Mouse (Mus musculus) heart, embryonic 16.5 days (tissue): ENCODE measurements at regions not wholly inside any gene's neighbourhood (a gene's known extent, or its start where the extent isn't known, plus 50 kb on each side); places are given as distances from the start of the nearest gene placed in this dataset.

Experiments
- ATAC-seq: fragments of 200-750 bp; cut with Nextera tagmentation; replicated peaks from 2 replicates; pipeline ENCODE4 v1.8.0; 2017; ENCODE audit warnings: moderate number of reproducible peaks; ENCODE audit not compliant: insufficient read depth, low FRiP score; ENCODE audit errors: extremely low read depth
- H3K27ac ChIP-seq: fragments of 300-500 bp; sonication (generic); 2 replicates; pipeline ENCODE4 v1.5.1; 2014; ENCODE audit warnings: mild to moderate bottlenecking, low read length, control low read depth, moderate library complexity
- H3K27me3 ChIP-seq: fragments of 300-500 bp; sonication (generic); 2 replicates; pipeline ENCODE4 v1.6.1; 2014; ENCODE audit warnings: low read length, mixed read lengths; ENCODE audit not compliant: control insufficient read depth, insufficient read depth
- H3K36me3 ChIP-seq: fragments of 300-500 bp; sonication (generic); 2 replicates; pipeline ENCODE4 v1.6.1; 2014; ENCODE audit not compliant: control insufficient read depth, insufficient read depth
- H3K4me1 ChIP-seq: fragments of 300-500 bp; sonication (generic); 2 replicates; pipeline ENCODE4 v1.6.1; 2014; ENCODE audit warnings: low read length, mixed read lengths; ENCODE audit not compliant: control insufficient read depth, insufficient read depth
- H3K4me2 ChIP-seq: fragments of 300-500 bp; sonication (generic); 2 replicates; pipeline ENCODE4 v1.6.1; 2014; ENCODE audit warnings: low read depth, mild to moderate bottlenecking, control low read depth, low read length
- H3K4me3 ChIP-seq: fragments of 300-500 bp; sonication (generic); 2 replicates; pipeline ENCODE4 v1.5.1; 2014; ENCODE audit warnings: mild to moderate bottlenecking, control low read depth, low read length
- H3K9ac ChIP-seq: fragments of 300-500 bp; sonication (generic); 2 replicates; pipeline ENCODE4 v1.6.1; 2014; ENCODE audit warnings: low read length, control low read depth
- H3K9me3 ChIP-seq: fragments of 300-500 bp; sonication (generic); replicated peaks from 2 replicates; pipeline ENCODE4 v1.6.1; 2016; ENCODE audit warnings: low read length; ENCODE audit not compliant: control insufficient read depth
- WGBS: fragments of 180-500 bp; shearing (Covaris S2); extraction: QIAGEN DNeasy Blood & Tissue Kit; methylation state at CpG from one replicate; pipeline ENCODE4 v1.1.7; 2014; 5-methylcytosine and 5-hydroxymethylcytosine counted together

DNA sequence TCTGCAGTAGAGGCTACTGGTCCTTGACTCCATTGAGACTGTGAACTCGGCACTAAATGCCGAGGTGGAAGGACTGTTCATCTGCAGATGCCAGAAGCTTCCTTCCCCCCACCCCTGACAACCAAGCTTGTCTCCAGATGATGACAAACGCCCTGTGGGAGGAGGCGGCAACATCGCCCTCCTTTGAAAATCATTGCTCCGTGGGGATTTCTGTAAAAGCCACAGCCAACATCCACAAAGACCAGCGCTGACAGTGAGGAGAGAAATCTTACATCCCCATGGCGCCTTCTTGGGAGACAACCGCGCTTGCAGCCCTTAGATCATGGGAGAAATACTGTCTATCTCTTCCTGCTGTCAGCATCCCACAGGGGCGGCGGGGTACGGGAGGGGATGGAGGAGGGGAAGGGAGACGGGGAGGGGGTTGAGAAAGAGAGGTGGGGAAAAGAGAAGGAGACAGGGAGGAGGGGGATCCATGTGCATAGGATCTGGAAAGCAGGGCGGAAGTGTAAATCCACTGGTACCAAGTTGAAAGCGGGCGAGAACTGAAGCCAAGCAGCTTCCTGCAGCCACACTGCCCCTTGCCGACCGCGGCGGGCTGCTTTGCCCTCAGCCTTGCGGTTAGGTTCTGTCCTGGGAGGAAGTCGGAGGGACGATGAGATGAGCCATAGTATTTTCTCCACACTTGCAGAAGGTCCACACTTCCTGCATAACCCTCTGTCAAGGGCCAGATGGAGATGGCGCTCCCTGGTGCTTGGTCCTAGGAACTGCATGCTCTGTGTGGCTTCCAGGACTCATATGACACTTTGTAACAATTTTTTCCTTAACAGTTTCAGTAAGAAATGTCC lies 72.9 kb downstream of the Cryba4 start:
- no peaks in the 10 kb centered on the region for H3K4me1 ChIP-seq
- peak overlapping the region; percentile 54 for H3K4me2 ChIP-seq
- H3K9ac ChIP-seq, result no peak overlapping the region
- H3K9me3 ChIP-seq, result no peaks in the 10 kb centered on the region
- peak overlapping the region; percentile 29 for H3K4me3 ChIP-seq
- no peak overlapping the region for H3K27ac ChIP-seq
- no peak for ATAC-seq
- no peaks in the 10 kb centered on the region for H3K36me3 ChIP-seq
- H3K27me3 ChIP-seq, result peaks cover 15% of the 10 kb centered on the region
- WGBS, result 7% methylated on average over 25 of the region's 25 CpGs

DNA sequence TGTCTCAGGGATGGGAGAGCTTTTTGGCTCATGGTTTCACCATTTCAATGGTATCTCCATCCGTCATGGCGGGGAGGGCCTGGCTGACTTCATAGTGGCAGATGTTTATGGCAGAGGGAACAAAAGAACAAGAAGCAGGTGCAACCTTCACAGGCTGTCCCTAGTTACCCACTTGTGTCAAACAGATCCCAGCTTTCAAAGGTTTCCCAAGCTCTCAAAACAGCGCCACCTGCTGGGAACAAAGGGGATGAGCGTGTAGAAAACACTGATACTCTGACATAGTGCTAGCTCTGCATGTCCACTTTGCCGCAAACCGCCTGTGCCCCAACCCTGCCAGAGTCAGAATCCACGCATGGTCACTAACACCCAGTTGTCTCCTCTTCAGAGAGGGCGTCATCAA lies 69.5 kb downstream of the Cryba4 start:
- no peak overlapping the region for H3K27ac ChIP-seq
- no peak overlapping the region for H3K4me2 ChIP-seq
- no peak overlapping the region for H3K4me3 ChIP-seq
- no peaks in the 10 kb centered on the region for H3K36me3 ChIP-seq
- WGBS, result 42% methylated on average over 8 of the region's 8 CpGs
- ATAC-seq, result no peak
- peaks cover 22% of the 10 kb centered on the region for H3K27me3 ChIP-seq
- H3K4me1 ChIP-seq, result no peaks in the 10 kb centered on the region
- no peaks in the 10 kb centered on the region for H3K9me3 ChIP-seq
- no peak overlapping the region for H3K9ac ChIP-seq

DNA sequence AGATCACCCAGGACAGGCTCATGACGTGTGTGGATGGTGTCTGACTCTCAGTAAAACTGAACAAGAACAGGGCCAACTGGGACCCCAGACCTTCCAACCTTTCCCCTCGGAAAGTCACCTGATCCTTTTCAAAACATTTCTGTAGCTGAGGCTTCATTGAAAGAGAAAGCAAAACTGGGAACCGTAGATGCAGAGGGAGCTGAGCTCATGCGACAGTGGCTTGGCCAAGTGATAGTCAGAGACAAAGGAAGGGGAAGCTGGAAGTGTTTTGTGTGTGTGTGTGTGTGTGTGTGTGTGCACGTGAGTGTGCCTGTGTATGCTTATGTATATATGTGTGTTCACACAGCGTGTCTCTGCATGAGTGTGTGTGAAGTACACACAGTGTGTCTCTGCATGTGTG lies 56.7 kb downstream of the Cryba4 start:
- Histone ChIP-seq H3K4me3 (no peak overlapping the region), H3K4me1 (no peaks in the 10 kb centered on the region), H3K36me3 (no peaks in the 10 kb centered on the region), H3K9ac (no peak overlapping the region), H3K9me3 (0 out of 2 replicates have a peak, but pooled peaks cover 2% of the 10 kb centered on the region), H3K27ac (no peak overlapping the region), H3K27me3 (no peaks in the 10 kb centered on the region), H3K4me2 (no peak overlapping the region)
- WGBS, result 66% methylated on average over 6 of the region's 6 CpGs
- no peak; the same call in 1 of the 2 replicates for ATAC-seq
